Mouse (Mus musculus) C2C12 (cell line): ENCODE measurements around the gene Ramac.

Source experiments
- CEBPB ChIP-seq: IDR thresholded peaks from one replicate; pipeline ENCODE4 v1.6.1; 2011; ENCODE audit warnings: low read depth, mild to moderate bottlenecking, control low read depth, moderate library complexity
- CTCF ChIP-seq: IDR thresholded peaks from one replicate; pipeline ENCODE4 v1.5.1; 2011; ENCODE audit not compliant: control insufficient read depth, insufficient read depth, insufficient read length
- MAX ChIP-seq: IDR thresholded peaks from one replicate; pipeline ENCODE4 v1.6.1; 2011; ENCODE audit warnings: mild to moderate bottlenecking, control low read depth
- MYOD1 ChIP-seq: IDR thresholded peaks from one replicate; pipeline ENCODE4 v1.6.1; 2011; ENCODE audit warnings: low read depth; ENCODE audit not compliant: control insufficient read depth, insufficient read length
- USF1 ChIP-seq: IDR thresholded peaks from one replicate; pipeline ENCODE4 v1.6.1; 2011; ENCODE audit warnings: low read depth, mild to moderate bottlenecking, control low read depth, moderate library complexity

DNA sequence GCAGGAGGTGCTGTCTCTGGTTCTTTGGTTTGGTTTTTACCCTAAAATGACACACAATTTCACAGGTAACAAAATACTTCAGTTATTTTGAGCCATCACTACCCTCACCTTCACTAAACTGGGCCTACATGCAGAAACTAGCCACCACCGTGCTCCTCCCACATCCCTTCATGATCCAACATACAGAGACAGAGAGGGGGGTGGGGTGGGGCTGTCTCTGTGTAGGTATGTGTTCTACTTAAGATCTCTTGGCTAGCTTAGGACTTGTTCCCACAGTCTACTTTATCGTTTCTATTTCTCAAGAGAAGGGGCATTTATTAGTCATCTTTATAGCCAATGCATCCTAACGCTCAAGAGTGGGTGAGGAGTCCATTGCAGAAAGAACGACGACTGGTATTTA lies 25.8 kb downstream of the Ramac start:
- no peak for TF ChIP-seq CTCF
- TF ChIP-seq CEBPB, result no peak
- TF ChIP-seq USF1, result no peak
- no peak for TF ChIP-seq MAX
- no peak for TF ChIP-seq MYOD1
